Mouse (Mus musculus) intestine, postnatal 0 days (tissue): ENCODE results near the gene Secisbp2l. TPM values are rescaled to one million over a fixed set of nuclear protein-coding genes. Genes with fewer than 3 reads are reported as not detected.

ENCODE experiments used
- ATAC-seq: fragments of 200-750 bp; cut with Nextera tagmentation; 2 replicates; pipeline ENCODE4 v1.8.0; 2017; ENCODE audit warnings: mild to moderate bottlenecking, moderate TSS enrichment, moderate library complexity
- H3K27ac ChIP-seq: fragments of 300-500 bp; sonication (generic); 2 replicates; pipeline ENCODE4 v1.5.1; 2014; ENCODE audit warnings: mild to moderate bottlenecking, low read depth, low read length, moderate library complexity
- H3K27me3 ChIP-seq: fragments of 300-500 bp; sonication (generic); replicated peaks from 2 replicates; pipeline ENCODE4 v1.6.1; 2014; ENCODE audit warnings: low read length, mixed read lengths; ENCODE audit not compliant: control insufficient read depth, insufficient read depth
- H3K36me3 ChIP-seq: fragments of 300-500 bp; sonication (generic); 2 replicates; pipeline ENCODE4 v1.6.1; 2014; ENCODE audit warnings: mild to moderate bottlenecking, moderate library complexity; ENCODE audit not compliant: control insufficient read depth, insufficient read depth
- H3K4me1 ChIP-seq: fragments of 300-500 bp; sonication (generic); replicated peaks from 2 replicates; pipeline ENCODE4 v1.6.1; 2014; ENCODE audit warnings: antibody characterized with exemption, low read length, mixed read lengths; ENCODE audit not compliant: control insufficient read depth, insufficient read depth
- H3K4me2 ChIP-seq: fragments of 300-500 bp; sonication (generic); replicated peaks from 2 replicates; pipeline ENCODE4 v1.6.1; 2014; ENCODE audit warnings: low read depth, mild to moderate bottlenecking, moderate library complexity
- H3K4me3 ChIP-seq: fragments of 300-500 bp; sonication (generic); 2 replicates; pipeline ENCODE4 v1.5.1; 2014; ENCODE audit warnings: low read depth, low read length
- H3K9ac ChIP-seq: fragments of 300-500 bp; sonication (generic); 2 replicates; pipeline ENCODE4 v1.6.1; 2014; ENCODE audit warnings: mild to moderate bottlenecking, low read depth, low read length
- H3K9me3 ChIP-seq: fragments of 300-500 bp; sonication (generic); 2 replicates; pipeline ENCODE4 v1.6.1; 2016; ENCODE audit warnings: mixed run types; ENCODE audit not compliant: control insufficient read depth
- CTCF ChIP-seq: sonication (generic); IDR thresholded peaks from 2 replicates; pipeline ENCODE4 v1.5.1; 2016; ENCODE audit warnings: low read depth, mild to moderate bottlenecking, control low read depth, antibody characterized with exemption, moderate library complexity
- WGBS: fragments of 180-500 bp; shearing (Covaris S2); extraction: QIAGEN DNeasy Blood & Tissue Kit; methylation state at CpG from one replicate; pipeline ENCODE4 v1.1.7; 2014; 5-methylcytosine and 5-hydroxymethylcytosine counted together
- polyA plus RNA-seq: library from polyadenylated mRNA; unstranded; fragments of >200 nt; fragmentation: Nextera tagmentation; extraction: Ambion mirVana; gene quantifications from 2 replicates; pipeline ENCODE4 v1.2.1, GENCODE M21; 2015

Secisbp2l gene
- polyA plus RNA-seq, 1 experiment from 2014 or later, result 14.4 TPM

- no peak overlapping the region for H3K4me2 ChIP-seq
- no peak for TF ChIP-seq CTCF
- H3K36me3 ChIP-seq, result no peaks in the 10 kb centered on the region
- no peak overlapping the region for H3K9ac ChIP-seq
- no peaks in the 10 kb centered on the region for H3K27me3 ChIP-seq
- no peak overlapping the region for H3K27ac ChIP-seq
- no peaks in the 10 kb centered on the region for H3K9me3 ChIP-seq
- no peaks in the 10 kb centered on the region for H3K4me1 ChIP-seq
- ATAC-seq, result no peak
- WGBS, result 81% methylated on average over 2 of the region's 2 CpGs
- H3K4me3 ChIP-seq, result no peak overlapping the region
Measured at GRCm38 (mm10) chr2:125701606-125702005, 81.1 kb downstream of the Secisbp2l start.

- no peak for ATAC-seq
- H3K4me1 ChIP-seq, result no peaks in the 10 kb centered on the region
- H3K9ac ChIP-seq, result no peak overlapping the region
- no peak overlapping the region for H3K4me2 ChIP-seq
- H3K27me3 ChIP-seq, result no peaks in the 10 kb centered on the region
- no peaks in the 10 kb centered on the region for H3K36me3 ChIP-seq
- no peaks in the 10 kb centered on the region for H3K9me3 ChIP-seq
- 54% methylated on average over 2 of the region's 2 CpGs for WGBS
- no peak overlapping the region for H3K4me3 ChIP-seq
- no peak overlapping the region for H3K27ac ChIP-seq
- no peak for TF ChIP-seq CTCF
Measured at GRCm38 (mm10) chr2:125696219-125696618, 86.5 kb downstream of the Secisbp2l start.

- Histone ChIP-seq H3K4me3 (no peak overlapping the region), H3K4me2 (no peak overlapping the region), H3K9ac (no peak overlapping the region), H3K9me3 (no peaks in the 10 kb centered on the region), H3K4me1 (no peaks in the 10 kb centered on the region), H3K27ac (no peak overlapping the region), H3K27me3 (no peaks in the 10 kb centered on the region), H3K36me3 (no peaks in the 10 kb centered on the region)
- WGBS, result 78% methylated on average over 2 of the region's 2 CpGs
- TF ChIP-seq CTCF, result no peak
- ATAC-seq, result no peak
Measured at GRCm38 (mm10) chr2:125694798-125695197, 87.9 kb downstream of the Secisbp2l start.

- no peak overlapping the region for H3K9ac ChIP-seq
- no peak overlapping the region for H3K4me2 ChIP-seq
- no peak for TF ChIP-seq CTCF
- H3K4me3 ChIP-seq, result no peak overlapping the region
- ATAC-seq, result no peak
- no peaks in the 10 kb centered on the region for H3K9me3 ChIP-seq
- H3K27me3 ChIP-seq, result no peaks in the 10 kb centered on the region
- 51% methylated on average over 2 of the region's 2 CpGs for WGBS
- no peak overlapping the region for H3K27ac ChIP-seq
- no peaks in the 10 kb centered on the region for H3K36me3 ChIP-seq
- no peaks in the 10 kb centered on the region for H3K4me1 ChIP-seq
Measured at GRCm38 (mm10) chr2:125692010-125692409, 90.7 kb downstream of the Secisbp2l start.

Other genes starting within 250 kb of the Secisbp2l start
- gene Cep152, start 157.8 kb downstream of the Secisbp2l start, polyA plus RNA-seq, result 0.98 and 1.3 TPM in 2 replicates
- 64.3 and 67.4 TPM in 2 replicates for gene Eid1, start 109.8 kb downstream of the Secisbp2l start, polyA plus RNA-seq
- gene Shc4, start 58.7 kb downstream of the Secisbp2l start, polyA plus RNA-seq, result 0.61 and 0.65 TPM in 2 replicates
- gene Galk2, start 76.2 kb upstream of the Secisbp2l start, polyA plus RNA-seq, result 84.1 and 85.3 TPM in 2 replicates
- 28.7 and 29.8 TPM in 2 replicates for gene Cops2, start 76.3 kb upstream of the Secisbp2l start, polyA plus RNA-seq